Mouse (Mus musculus) adrenal gland, postnatal 14 days (tissue): Measurements from ENCODE around the gene Jund. TPM values are rescaled to one million over a fixed set of nuclear protein-coding genes. Genes with fewer than 3 reads are reported as not detected.

Experiments used
- DNase-seq: peaks from one replicate; pipeline ENCODE4 v3.0.0; 2021; ENCODE audit warnings: mixed read lengths
- total RNA-seq: library from RNA; stranded (reverse); gene quantifications from 2 replicates; pipeline ENCODE4 v1.2.3, GENCODE M21; 2021

Jund gene
- total RNA-seq, 1 experiment from 2014 or later: 174 TPM

DNA sequence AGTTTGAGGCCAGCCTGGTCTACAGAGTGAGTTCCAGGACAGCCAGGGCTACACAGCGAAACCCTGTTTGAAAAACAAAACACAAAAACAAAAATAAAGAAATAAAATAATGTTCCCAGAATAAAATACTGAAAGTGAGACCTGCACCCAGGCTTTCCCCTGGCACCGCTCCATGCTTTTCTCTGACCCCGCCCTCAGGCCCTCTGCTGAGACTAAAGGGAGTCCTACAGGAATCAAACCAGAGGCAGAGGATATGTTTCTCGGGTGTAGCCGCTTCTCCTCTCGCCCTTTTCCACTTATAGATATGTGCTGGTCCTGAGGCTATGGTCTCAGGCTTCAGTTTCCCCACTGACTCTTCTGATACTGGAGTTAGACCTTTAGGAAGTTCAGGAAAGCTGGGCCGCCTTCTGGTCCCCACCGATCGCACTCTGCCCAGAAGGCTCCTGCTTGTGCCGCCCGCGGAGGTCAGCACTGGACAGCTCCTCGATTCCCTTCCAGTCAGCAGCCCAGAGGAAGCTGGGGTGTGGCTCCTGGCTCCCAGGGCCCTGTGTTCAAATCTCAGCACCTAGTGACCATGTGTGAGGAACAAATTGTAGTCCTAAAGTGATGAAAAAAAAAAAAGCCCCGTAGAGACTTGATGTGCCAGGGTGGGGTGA lies 27.2 kb downstream of the Jund start:
- DNase-seq: peak; percentile 66

DNA sequence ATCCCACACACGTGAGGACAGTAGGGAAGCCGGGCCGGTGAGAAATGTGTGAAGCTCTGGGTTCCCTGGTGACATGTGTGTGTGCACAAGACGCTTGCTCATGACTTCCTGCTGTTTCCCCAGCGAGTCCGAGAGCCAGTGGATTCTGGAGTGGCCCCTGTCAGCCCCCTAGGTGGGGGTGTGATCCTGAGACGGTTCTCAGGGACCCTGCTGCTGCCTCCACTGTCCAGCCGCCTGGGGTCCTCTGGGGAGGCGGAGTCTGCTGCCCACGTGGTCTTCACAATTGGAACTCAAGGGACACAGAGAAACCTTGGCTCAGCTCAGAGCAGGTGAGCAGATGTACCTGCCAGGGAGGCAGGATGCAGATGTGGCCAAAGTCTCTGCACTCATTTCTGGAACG lies 28.0 kb downstream of the Jund start:
- DNase-seq: no peak

DNA sequence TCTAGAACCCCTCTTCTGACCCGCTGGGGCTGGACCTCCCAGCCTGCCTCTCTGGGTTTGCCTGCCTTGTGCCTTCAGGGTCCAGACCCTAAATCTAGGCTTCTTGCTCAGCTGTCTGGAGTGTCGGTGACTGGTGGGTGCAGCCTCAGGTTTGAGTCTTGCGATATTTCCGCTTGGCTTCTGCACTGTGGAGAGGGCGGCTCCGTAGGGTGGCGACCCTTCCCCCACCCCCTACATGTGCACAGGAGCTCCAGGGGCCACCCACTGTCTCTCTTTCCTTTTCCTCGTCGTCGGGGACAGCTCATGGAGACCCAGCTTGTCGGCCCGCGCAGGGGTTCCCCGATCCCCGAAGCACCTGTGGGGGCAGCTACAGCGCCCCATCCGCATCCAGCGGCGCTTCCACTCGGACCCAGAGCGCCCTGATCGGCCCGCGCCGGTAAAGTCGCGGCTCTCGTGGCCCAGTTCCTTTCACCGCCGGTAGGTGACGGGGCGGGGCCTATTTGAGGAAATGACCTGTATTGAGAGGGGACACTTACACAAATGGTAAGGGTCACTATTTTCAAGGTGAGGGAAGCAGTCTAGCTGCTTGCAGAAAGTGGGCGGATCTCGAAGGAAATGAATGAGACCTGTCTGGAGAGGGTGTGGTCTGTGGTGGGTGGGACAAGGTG lies 31.2 kb downstream of the Jund start:
- DNase-seq: no peak

GRCm38 (mm10) chr8:70730956-70731355 lies 32.2 kb downstream of the Jund start:
- DNase-seq: no peak

DNA sequence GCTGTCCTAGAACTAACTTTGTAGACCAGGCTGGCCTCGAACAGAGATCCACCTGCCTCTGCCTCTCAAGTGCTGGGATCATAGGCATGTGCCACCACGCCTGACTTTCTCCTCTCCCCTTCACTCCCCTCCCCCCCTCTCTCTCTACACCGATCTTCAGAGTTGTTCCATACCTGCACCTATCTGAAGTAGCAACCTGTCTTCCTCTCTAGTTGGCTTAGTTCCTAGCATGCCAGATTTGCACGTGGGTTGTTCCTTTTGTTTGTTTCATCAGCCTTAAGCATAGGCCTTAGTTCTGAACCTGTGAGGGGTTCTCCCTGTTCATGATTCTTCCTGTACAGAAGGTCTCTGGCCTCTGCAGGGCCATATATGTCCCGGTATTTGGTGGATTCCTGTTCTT lies 39.0 kb downstream of the Jund start:
- no peak for DNase-seq

DNA sequence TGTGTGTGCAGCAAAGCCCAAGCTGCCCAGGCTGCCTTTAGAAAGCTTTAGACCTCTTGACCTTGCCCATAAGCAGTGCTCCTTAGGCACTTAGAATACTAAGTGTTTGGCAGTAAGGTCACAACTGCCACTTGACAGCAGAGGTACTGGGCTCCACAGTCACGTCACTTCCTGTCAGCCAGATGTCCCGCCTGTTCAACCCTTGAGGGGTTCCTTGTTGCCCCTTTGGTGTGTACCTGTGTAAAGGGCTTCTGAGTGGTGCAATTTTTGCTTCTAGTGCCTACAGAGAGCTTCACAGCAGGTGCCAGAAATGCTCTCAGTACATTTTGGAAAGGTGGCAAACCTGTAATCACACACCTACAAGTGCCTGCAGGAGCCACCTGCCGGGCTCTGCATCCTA lies 39.5 kb downstream of the Jund start:
- no peak for DNase-seq

DNA sequence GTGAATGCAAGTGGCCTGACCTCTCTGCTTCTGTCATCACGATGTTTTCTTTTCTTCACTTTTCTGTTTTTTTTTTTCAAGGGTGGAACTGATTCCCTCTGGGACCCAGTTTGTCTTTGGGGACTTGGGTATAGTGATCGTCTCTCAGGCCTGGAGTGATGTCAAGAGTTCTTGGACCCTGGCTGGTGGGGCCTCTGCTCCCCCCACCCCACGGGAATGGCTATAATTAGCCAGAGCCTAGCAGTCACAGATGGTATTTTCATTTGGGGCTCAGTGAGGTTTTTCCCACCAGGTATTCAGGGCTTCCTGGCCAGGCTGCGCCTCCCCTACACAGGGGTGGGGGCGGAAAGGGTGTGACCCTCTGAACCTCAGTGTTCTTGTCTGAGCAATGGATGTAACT lies 42.9 kb downstream of the Jund start:
- DNase-seq: no peak

DNA sequence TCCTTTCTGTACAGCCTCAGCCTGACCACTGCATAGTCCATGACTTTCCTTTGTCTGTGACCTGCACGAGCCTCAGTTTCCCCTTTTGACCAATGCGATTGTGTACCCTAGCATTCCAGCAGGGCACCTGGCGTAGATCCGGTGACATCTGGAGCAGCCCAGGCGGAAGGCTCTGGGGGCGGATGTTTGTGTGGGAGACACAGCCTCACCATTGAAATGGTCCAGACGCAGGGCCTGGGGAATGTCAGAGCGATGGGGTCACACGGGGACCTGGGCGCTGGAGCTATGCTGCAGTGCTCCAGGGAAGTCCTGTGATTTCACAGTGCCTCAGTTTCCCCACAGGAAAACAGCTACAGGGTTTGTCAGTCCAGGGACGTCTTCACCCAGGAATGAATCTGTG lies 43.4 kb downstream of the Jund start:
- DNase-seq: no peak

DNA sequence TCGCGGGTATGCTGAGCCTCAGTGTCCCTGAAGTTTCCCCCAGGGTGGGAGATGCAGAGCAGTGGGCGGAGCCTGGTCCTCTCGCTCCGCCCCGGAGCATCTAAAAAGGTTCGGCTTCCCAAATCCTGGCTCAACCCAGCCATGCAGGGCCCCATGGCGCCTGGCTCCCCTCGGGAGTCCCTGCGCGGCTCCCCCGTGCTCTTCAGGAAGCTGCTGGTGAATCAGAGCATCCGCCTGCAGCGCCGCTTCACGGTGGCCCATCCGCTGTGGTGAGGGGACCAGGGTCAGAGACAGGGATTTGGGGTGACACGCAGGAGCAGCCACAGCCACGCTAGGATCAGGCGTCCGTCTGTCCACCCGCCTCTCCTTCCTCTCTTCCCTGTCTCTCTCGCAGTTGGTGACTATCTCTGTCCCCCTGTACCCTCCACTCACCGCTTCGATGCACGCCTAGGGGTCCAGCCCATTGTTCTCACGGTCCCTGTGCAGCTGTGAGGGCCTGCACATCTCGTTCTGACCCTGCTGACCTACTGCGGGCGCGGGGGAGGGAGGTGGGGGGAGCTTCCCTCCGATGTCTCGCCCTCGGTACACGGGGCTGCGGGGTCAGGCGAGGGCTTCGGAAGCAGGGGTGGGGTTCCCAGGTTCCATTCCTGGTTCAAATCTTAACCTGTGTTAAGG lies 44.4 kb downstream of the Jund start:
- DNase-seq: peak; percentile 57

GRCm38 (mm10) chr8:70743656-70744590 lies 45.2 kb downstream of the Jund start:
- peak; percentile 82 for DNase-seq

GRCm38 (mm10) chr8:70744806-70745205 lies 46.1 kb downstream of the Jund start:
- peak; percentile 9 for DNase-seq

DNA sequence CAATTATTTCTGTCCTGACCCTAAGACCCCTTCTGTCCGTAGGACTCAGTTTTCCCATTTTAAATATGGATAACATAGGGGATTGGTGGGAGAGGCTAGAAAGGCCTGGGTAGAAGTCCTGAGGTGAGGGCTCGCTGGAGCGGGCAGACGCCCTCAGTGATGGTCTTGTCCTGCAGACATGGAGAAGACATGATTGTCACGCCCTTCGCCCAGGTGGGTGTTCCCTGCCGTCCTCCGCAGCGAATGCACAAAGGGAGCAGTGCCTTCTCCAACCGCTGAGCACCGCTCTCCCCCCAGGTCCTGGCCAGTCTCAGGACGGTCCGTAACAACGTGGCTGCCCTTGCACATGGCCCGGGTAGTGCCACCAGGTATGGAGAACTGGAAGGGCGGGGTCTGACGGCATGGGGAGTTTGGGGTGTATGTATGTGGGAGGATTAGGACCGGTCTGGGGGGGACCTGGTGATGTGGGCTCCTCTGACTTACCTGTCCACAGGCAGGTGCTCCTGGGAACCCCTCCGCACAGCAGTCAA lies 47.0 kb downstream of the Jund start:
- DNase-seq: peak; percentile 2

- DNase-seq: peak; percentile 2
These were observed 47.9 kb downstream of the Jund start for GRCm38 (mm10) chr8:70746676-70747075.

DNA sequence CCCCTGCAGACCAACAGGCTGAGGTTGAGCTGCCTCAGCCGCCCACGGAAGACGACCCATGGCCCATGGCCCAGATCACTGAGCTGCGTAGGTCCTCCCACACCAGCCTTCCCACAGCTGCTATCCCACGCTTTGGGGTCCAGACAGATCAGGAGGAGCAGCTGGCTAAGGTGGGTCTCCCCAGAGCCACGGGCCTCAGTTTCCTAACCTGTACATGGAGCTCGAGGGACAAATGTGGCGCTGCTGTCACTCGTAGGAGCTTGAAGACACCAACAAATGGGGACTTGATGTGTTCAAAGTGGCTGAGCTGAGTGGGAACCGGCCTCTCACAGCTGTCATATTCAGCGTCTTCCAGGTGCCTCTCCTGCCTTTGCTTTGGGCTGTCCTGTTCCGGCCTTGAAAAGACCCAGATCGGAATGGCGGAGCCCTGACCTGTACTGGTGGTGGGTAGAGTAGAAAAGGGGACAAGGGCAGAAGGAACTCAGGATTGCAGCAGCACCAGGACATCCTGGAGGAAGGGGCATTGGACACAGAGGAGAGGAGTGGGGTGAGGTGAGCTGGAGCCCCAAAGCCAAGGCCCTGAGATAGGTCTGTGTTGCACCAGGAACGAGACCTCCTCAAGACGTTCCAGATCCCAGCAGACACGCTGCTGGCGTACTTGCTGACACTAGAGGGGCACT lies 48.6 kb downstream of the Jund start:
- DNase-seq: peak; percentile 2

DNA sequence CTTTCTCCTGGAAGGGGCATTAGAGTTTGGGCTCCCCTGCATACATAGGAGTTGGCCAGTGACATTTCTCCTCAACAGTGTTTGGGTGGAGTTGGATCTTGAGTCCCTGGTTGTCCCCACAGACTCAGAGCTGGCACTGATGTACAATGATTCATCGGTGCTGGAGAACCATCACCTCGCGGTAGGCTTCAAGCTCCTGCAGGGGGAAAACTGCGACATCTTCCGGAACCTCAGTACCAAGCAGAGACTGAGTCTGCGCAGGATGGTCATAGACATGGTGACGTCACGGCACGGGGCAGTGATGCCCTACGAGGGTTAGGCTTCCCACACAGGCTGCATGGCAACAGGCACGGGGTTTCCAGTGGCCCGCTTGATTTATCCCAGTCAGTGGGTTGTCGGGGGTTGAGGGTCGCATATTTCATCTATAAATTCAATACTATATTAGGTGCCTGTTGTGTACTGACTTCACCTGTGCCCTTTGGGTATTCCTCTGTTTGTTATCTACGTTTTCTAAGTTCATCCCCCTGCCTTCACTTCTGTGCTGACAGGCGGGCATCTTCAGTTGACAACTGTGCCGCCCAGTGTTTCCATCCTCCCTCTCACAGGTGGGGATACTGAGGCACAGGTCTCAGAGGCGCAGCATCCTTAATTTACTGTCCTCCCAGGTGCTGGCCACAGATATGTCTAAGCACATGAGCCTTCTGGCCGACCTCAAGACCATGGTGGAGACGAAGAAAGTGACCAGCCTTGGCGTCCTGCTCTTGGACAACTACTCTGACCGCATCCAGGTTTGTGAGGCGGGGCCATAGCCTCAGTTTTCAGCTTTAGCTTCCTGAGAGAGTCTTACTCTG lies 49.7 kb downstream of the Jund start:
- DNase-seq: no peak

DNA sequence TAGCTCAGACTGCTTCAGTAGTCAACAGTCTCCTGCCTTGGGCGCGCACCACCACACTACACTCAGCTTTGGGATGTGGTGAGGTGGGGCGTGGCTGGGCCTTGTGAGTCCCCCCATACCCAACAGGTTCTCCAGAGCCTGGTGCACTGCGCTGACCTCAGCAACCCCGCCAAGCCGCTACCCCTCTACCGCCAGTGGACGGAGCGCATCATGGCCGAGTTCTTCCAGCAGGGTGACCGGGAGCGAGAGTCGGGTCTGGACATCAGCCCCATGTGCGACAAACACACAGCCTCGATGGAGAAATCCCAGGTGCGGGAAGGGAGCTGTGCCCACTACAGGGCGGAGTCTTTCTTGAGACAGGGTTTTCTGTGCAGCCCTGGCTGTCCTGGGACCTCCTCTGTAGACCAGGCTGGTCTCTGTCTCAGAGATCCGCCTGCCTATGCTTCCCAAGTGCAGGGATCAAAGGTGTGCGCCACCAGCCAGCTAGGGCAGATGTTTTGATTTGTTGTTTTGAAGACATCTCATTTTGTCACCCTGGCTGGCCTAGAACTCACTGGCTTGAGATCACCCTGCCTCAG lies 50.4 kb downstream of the Jund start:
- peak; percentile 3 for DNase-seq
